Mouse (Mus musculus): ENCODE data around the gene Nxn.

Gene Nxn

DNA sequence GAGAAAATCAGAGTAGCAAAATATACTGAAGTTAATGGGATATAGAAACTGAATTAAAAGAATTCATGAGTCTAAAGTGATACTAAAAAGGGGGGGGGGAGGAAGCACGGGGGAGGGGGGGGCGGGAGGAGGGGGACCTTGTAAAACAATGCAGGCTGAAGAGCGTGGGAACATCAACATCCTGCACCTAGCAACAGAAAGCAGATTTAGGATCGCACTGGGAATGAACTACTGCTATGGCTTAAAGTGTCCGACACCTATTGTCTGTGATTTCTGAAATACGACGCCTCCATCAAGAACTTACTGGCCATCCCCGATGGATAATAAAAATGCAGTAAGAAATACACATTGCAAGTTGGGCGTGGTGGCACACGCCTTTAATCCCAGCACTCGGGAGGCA lies 95.6 kb downstream of the Nxn start:
- no peak for DNase-seq (ENCODE audit: low spot score in 2 of 2)

DNA sequence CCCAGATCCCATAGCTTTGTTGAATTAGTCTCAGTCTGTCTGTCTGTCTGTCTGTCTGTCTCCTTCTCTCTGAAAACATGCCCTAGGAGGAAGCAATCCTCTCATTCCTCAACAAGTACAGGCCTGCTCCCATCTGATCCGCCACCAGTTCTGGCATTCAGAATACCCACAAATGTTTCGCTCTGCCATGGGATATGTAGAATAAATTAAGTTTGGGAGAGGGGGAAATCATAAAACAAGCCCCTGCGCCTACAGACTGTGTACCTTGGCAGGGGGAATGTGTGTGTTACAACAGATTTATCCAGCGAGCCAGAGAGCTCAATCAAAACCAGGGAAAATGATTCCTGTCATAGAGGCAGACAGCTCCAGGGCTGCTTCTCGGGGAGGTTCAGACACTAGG lies 98.1 kb downstream of the Nxn start:
- no peak for DNase-seq (ENCODE audit: low spot score in 2 of 2)

DNA sequence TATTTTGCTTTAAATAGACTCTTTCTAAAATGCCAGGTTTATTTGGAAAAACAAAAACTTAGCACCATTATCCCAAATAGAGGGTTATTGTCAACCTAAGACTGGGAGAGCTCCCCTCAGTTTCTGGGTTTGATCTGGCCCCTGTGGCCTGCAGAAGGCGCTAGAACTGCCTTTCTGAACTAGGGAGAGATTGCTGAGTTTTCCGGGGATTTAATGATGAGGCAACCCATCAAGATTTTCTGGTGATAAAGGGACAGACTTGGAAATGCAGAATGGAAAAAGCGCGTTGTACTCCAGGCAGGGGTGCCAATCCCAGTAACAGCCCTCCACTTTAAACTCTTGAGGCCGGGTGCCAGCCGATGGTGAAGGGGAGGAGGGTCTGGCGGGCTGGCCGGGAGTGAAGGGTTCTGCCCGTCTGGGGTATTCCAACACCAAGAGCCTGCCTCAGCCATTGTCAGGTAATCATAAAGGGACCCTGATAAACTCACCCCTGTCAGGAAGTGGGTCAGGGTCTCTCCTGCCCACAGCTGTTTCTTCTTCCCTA lies 100.4 kb downstream of the Nxn start:
- no peak for DNase-seq (ENCODE audit: low spot score in 2 of 2)

DNA sequence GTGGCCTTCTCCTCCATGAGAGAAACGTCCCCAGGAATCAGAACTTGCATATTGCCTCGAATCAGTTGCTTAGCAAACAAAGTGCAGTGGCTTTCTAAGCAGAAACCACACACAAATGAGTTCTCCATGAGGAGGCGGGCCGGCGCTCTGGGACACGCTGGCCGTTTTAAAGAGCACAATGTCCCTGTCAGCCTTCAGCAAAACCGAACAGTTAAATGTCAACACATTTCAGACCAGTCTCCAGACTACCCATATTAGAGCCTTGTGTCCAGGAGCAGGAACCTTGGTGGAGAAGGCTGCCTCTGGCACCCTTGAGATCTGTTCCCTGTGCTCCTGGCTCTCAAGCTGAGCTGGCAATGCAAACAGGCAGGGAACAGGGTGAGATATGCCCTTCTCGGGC lies 101.7 kb downstream of the Nxn start:
- DNase-seq (ENCODE audit: low spot score in 2 of 2) = no peak

DNA sequence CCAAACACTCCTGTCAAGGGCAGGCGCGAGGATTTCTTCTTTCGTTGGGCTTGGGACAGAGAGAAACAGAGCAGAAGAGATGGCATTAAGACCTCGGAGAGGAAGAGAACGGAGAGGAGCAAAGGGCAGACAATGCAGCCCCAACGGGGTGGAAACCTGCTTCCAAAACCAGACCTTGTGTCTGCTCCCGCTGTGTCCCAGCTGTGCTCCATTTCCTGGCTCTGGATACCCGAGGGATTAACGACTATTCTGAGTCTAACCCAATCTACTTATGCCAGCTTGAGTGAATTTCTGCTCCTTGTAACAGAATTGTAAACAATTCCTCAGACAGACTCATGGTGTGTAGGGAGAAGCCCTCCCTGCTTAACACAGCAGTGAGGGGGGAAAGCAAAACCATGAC lies 104.1 kb downstream of the Nxn start:
- no peak for DNase-seq (ENCODE audit: low spot score in 2 of 2)

DNA sequence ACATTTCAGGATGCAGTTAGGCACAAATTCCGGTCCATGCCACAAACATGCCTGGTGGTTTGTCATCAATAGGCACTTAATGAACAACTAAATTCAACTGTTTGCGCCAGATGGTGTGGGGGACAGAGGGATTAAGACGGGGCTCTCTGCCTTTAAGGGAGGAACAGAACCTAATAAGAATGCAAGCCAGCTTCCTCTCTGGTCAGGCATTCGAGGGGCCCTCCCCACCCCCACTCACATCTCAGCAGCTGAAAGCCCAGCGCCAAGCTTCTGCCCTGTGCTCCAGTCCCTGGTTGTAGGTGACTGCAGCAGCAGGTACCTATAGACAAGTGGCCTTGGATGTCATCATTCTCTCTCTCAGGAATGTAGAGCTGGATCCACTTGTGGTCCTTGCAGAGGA lies 104.9 kb downstream of the Nxn start:
- no peak for DNase-seq (ENCODE audit: low spot score in 2 of 2)

DNA sequence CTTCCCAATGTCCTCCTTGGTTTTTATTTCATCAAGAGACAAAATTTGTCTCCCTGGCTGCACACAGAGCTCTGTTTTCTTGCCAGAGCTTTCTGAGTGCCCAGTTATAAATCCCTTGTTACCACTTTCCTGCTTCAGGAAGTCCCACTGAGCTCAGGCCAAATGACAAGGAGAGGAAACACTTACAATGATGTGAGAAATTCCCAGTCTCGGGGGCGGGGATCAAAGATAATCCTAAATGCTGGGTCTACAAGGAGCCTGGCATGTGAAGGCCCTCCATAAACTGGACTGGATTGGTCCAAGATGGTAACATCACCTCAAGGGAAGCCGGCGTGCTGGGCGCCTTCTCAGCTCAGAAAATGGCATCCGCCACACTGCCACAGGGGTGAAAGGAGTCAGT lies 106.1 kb downstream of the Nxn start:
- DNase-seq (ENCODE audit: low spot score in 2 of 2) = no peak

DNA sequence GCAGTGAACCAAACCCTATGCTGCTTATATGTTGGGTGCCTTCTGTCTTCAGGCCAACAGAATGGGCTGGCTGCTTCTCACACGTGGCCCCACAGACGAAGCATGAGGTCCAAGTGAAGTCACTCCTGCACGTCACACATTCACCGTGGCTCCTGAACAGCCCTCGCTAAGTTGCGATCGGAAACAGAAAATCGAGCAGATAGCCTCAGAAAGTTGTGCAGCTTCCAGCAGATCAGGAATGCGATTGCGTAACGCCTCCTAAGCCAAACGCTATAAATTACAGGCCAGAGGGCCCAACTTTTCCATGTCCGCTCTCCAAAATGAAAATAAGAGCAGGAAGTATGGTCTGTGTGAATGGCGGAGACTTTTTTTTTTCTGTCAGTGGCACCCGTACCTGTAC lies 106.5 kb downstream of the Nxn start:
- DNase-seq (ENCODE audit: low spot score in 2 of 2) = no peak

DNA sequence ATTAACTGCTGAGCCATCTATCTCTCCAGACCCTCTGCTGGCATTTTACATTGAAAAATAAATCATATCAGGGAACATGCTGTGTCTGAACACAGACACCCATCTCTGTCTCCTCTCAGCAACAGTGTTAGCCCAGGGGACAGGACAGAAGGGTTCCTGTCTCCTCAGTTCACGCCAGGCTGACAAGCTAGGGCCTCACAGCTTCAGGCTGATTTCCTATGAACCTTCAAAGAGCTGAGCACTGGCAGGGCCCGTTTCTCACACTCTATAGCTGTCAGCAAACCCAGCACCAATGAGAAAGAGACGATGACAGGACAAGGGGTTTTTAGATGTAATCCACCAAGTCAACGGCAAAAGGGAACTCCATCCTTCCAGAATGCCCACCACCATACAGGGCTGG lies 107.0 kb downstream of the Nxn start:
- DNase-seq (ENCODE audit: low spot score in 2 of 2) = no peak

DNA sequence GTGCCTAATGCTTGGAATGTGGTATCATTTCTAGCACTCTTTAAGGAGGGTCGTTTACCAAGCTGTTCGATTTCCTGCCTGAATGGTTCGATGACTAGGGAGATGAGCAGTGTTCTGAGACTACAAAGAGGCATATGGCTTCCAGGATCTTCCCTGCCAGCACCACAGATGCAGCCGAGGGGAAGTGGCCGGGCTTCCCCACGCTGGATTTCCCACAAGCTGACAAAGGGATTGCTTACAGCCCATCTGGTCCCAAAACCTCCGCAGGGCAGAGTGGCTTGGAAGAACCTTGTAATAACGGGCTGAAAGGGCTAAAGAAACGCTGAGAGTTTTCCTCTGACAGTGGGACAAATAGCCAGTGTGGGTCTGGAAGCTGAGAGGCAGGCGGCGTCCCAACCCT lies 108.6 kb downstream of the Nxn start:
- no peak for DNase-seq (ENCODE audit: low spot score in 2 of 2)

DNA sequence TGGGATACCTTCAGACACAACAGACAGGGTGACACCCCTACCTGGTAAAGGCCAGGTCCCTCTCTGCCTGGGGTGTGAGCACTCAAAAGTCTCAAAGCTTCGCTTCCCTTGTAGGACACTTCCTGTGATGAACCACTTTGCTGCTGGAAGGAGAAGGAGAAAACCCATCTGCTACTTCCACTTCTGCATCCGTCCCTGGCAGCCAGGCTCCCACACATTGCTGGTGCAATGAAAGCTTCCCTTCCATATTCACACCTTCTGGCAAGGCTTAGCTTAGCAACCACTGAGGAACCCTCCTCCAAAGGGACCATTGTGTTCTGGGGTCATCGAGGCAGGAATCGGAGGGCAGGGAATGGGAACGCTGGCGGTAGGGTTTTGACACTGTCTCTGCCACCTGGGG lies 110.3 kb downstream of the Nxn start:
- DNase-seq (ENCODE audit: low spot score in 2 of 2) = no peak

DNA sequence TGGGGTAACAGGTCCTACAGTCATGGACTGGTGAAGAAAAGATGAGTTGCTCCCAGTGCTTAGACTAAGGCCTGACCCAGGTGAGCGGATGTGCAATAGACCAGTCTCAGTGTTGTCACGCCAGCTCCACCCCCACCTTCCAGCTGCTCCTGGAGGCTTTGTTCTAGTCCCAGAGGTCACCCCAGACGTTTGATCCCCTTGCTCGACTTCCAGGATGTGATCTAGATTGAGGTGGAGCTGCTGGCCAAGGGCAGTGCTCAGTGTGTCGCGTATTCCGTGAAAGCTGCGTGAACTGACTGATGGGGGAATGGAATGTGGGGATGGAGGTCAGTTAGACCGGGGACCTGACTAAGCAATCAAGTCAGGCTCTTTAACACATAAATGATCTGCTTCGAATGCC lies 111.6 kb downstream of the Nxn start:
- DNase-seq (ENCODE audit: low spot score in 2 of 2) = no peak

DNA sequence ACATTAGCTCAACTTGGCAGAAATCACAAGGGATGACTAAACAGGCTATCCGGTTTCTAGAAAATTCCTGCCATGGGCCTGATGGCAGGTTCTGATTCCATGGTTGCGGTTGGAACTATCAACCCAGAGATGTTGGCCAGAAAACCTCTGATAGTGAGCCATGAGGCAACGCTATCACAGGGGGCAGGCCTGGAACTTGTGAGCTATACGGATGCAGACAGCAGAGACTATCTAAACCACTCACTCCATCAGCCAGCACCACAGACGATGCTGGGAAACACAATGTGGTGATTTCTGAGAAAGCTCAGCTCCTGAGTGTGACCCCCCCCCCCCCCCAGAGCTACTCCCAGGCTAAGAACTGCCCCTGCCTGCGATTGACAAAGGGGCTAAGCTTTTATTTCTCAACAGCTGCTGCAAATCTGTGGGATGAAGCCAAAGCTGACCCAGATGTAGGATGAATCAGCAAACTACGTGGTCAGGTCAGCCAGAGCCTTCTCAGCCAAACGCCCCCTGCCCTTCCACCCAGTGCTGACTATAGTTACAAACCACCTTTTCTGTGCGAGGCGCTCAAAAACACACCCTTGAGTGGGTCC lies 112.3 kb downstream of the Nxn start:
- DNase-seq (ENCODE audit: low spot score in 2 of 2) = no peak

DNA sequence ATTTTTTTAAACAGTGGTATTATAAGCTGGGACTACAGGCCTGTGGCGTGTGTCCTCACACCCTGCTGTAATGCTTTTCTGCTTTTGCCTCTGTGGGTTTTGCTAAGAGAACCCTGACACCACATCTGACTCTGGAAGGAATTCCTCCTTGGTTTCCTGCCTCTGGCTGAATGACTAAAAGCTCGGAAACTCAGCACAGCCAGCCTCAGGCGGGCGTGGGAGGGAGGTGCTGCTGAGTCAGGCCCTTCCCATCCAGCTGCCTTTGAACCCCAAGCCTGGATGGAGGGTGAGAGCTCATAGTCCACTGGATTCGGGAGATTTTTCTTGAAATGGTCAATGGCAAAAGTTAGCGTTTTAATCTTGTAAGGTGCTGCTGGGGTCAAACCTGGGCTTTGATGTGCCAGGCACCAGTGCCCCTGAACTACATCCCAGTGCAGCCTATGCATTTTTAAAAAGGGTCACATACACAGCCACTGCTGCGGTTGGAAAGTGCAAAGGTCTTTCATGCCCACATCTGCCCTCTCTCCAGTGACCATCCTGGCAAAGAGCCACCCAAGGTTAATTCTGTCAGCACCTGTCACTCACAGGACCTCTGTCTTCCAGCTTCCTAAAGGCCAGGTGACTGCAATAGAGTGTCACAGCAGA lies 113.4 kb downstream of the Nxn start:
- DNase-seq (ENCODE audit: low spot score in 2 of 2) = no peak

DNA sequence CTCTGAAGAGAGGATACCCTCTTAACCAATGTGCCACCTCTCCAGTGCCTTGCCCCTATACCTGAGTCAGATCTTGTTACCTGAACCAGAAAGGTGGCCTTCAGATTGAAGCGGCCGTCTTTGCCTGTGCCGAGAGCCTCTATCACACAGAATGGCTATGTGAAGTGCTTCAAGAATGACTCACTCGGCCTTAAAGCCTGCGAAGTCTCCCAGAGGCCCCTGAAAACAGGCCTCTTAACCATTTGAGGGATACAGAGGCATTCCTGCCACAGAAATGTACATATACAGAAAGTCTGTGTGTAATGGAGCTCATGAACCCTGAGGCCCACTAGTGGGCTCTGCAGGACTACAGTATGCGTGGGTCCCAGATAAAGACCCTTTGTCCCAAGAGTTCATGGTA lies 115.1 kb downstream of the Nxn start:
- DNase-seq (ENCODE audit: low spot score in 2 of 2) = no peak

DNA sequence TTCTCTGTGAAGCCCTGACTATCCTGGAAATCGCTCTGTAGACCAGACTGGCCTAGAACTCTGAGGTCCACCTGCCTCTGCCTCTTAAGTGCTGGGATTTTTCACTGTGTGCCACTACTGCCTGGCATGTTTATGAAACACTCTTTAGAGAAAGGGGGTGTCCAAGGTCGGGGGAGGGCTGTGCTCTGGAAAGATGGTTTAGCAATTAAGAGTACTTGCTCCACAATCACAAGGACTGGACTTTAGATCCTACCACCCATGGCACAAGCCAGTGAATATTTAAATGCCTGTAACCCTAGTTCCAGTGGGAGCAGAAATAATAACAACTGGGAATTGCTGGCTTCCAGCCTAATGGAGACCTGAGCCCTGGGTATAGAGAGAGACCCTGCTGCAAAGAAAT lies 119.0 kb downstream of the Nxn start:
- DNase-seq (ENCODE audit: low spot score in 2 of 2) = no peak

DNA sequence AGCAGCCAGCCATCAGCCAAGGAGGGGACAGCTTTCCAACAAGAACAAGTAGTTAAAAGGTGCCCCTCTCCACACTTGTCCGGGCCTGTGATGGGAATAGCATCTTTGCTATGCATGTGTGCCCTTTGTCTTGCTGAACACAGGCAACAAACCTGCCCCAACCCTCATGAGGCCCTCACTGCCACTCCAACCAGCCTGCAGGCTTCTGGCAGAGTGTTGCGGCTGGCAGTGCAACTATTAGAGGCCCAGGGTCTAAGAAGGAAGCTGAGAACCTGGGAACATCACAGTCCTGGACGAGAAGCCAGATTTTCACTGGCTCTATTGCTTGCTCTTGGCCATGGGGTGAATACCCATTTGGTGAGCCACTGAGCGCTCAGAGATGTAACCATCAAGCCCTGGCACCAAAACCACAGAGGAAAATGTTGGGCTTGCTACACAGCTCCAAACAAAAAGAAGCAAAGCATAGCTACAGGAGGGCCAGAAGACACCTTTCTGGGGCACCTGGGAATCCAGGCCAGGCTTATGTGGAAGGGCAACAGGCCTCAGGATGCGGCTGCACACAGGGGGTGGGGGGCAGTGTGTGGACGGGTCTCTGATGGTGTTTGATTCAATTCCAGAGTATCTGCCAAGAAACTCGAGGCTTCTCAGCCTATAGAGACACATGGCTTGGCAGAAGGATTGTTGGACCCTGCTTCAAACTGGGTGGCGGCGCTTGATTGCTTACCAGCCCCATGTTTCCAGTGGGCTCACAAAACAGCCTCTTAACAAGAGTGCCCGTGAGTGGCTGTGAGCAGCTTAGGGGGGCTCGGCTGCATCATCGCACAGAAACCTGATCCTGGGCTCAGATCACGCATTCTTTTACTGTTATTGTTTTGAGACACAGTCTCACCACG lies 119.7 kb downstream of the Nxn start:
- DNase-seq (ENCODE audit: low spot score in 2 of 2) = no peak

DNA sequence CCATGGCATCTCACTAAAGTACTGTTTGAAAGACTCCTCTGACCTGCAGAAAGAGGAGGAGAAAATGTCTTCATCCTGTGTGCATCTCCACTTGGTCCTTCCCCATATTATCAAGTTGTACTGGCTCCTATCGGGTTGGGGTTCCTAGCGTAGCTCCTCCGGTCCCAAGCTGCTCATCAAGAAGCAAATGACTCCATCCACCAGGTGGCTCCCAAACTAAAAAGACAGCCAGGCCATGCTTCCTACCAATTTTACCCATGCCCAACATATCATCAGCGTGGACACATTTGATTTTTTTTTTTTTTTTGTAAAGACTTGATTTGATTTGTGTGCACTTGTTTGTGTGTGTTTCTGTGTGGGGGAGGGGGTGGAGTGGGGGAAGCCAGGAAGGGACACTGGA lies 126.5 kb downstream of the Nxn start:
- no peak for DNase-seq (ENCODE audit: low spot score in 2 of 2)

DNA sequence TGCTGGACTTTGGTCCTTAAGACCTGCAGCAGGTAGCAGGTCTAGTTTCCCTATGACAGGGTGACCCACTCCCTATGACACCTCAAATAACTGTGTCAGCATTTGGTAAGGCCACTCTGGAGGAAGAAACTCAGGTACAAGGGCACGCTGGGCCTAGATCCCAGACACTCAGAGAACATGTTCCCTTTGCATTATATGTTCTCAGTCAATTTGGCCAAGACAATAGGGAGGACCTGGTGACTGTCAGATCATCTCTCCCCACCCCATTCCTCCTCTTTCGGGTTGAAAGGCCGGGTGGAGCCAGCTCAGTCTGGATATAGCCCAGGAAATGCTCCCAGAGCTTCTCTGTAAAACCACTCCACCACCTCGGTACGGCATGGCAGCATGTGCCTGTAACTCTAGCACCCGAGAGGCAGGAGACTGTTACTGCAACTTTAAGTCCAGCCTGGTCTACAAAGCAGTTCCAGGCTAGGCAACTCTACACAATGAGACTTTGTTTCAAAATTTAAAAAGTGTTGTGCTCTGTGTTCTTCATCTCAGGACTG lies 130.3 kb downstream of the Nxn start:
- no peak for DNase-seq (ENCODE audit: low spot score in 2 of 2)

DNA sequence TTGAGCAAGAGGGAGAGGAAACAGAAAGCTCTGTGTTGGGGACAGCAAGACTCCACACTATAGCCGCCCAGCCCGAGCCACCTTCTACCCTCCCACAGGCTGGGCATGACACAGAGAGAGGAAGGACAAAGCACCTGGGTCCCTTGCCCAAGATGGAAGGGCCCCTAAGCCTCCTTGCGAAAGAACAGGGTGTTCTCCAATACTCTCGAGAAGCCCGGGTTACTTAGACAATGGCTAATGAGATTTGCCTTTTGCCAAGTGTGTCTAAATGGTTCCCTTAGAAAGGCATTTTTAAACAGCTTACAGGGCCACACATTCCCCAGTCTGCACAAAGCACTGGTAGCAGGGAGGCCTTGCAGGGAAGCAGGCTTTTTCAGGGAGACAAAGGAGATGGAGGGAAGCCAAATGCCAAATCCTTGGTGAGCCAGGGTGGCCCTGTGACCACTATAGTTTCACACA lies 130.9 kb downstream of the Nxn start:
- no peak for DNase-seq (ENCODE audit: low spot score in 2 of 2)

DNA sequence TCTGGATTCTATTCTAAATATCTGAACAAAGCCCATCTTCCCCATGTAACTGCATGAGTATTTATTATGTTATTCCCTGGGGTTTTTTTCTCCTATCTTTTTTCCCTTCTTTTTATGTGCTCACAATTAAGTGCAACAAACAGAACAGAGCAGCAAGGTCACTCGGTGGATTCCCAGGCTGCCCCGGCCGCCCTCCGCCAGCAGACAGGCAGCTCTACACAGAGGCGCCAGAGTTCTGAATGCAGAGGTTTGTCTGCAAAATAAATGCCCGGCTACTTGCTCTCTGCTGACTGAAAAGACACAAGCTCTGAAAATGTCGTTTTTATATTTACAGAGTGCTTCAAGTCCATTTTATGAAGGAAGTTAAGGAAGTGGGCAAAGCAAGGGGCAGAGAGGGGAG lies 131.4 kb downstream of the Nxn start:
- no peak for DNase-seq (ENCODE audit: low spot score in 2 of 2)

DNA sequence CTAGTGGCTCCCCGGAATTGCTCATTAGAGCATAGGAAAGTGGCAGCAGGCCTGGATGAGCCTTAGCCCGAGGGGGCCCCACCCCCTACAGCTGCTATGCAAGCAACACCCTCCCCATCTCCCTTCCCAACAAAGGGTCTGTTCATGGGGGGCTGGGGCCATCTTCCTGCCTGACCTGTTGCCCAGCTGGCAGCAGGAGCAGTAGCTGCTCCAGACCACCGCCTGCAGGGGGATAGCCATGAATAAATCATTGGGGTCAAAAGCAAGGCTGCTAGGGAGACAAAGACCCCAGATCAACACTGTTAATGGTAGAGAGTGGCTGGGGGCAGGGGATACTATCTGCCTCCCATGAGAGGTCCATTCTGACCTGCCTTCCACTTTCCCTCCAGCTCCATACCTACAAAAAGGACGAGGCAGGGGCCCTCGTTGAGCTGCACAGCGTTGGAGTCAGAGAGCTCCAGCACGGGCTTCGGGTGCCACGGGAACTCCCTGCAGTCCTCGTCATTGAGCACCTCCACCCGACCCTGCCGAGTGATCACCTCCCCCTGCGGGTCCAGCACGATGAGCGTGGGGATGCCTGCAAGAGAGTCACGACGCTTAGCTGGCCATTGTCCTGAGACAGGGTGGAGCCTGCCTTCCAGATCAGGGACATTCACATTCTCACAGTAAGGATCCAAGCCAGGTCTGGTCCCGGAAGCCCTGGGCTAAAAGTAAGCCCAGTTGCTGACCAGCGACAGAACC lies 136.2 kb downstream of the Nxn start:
- no peak for DNase-seq (ENCODE audit: low spot score in 2 of 2)
